Mouse (Mus musculus) c-Kit-positive CD71-negative TER-119-negative erythroid progenitor cells, embryonic 14.5 days (primary cell): Measurements from ENCODE around the gene Hspa1a.
"Not testable (repeated sequence)": the region's sequence is repeated elsewhere in the genome, so short reads cannot be mapped to it uniquely, and the experiment has no call there.

Source experiments
- DNase-seq: peaks from one replicate; pipeline ENCODE4 v3.0.0-alpha.2; 2013; ENCODE audit warnings: low read depth

The Hspa1a gene

GRCm38 (mm10) chr17:35000717-35001451 is 28.9 kb upstream of the Hspa1a start, which contains the start of gene Vars:
Gene Vars, plus strand, starts transcription at chr17:35000987.
- DNase-seq = no peak

DNA sequence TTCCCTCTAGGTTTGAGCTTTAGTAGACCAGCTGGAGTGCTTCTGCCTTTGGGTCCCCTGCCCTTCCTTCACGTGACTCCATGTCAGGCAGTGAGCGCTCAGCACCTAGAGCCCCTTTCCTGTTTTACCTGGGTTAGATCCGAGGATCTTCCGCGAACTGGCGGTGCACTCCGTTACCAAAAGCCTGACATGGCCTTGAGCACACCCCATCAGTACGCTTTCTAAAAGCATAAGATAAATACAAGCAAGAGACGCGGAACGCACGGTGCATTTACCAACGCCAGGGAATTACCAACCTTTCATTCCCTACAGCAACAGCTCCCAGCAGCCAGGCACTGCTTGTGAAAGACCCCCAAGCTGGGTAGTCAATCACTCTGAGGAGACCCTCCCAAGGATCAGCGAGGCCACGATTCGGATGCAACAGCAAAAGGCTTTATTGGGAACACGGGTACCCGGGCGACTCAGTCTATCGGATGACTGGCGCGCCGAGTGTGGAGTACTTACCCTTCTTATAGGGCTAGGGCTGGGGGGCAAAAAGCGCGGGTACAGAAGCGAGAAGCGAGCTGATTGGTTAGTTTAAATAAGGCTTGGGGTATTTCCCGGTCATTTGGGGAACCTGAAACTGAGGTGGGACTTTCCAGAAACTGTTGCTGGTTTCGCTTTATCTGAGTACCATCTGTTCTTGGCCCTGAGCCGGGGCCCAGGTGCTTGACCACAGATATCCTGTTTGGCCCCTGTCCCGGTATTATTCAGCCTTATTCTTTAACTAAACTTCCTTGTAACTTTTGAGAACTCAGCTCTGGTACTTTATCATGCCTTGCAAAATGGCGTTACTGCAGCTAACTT is 28.1 kb upstream of the Hspa1a start:
- DNase-seq = not testable (repeated sequence)

GRCm38 (mm10) chr17:34998526-34999430 is 26.8 kb upstream of the Hspa1a start:
- DNase-seq = no peak

- DNase-seq = no peak
These were observed 25.2 kb upstream of the Hspa1a start for GRCm38 (mm10) chr17:34997142-34997483.

- no peak for DNase-seq
These were observed 24.6 kb upstream of the Hspa1a start for GRCm38 (mm10) chr17:34996411-34997141.

DNA sequence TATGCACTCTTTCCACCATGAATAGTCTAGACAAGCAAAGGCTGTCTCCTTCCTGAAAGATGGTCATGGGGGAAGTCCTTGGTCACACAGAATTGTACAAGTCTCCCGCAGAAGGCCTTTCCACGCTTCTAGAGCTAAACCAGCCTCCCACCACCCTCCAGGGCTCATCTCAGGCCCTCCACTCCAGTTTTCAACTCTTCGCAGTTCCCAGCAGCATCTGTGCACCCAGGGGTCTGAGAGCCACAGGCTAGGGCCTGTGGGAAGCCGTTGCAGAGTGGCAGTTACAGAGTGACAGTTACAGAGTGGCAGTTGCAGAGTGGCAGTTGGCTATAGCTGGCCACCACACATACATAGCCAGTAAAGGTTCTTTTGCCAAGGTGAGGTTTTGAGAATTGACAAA is 24.0 kb upstream of the Hspa1a start:
- DNase-seq = not testable (repeated sequence)

GRCm38 (mm10) chr17:34995192-34995591 is 23.2 kb upstream of the Hspa1a start:
- not testable (repeated sequence) for DNase-seq

DNA sequence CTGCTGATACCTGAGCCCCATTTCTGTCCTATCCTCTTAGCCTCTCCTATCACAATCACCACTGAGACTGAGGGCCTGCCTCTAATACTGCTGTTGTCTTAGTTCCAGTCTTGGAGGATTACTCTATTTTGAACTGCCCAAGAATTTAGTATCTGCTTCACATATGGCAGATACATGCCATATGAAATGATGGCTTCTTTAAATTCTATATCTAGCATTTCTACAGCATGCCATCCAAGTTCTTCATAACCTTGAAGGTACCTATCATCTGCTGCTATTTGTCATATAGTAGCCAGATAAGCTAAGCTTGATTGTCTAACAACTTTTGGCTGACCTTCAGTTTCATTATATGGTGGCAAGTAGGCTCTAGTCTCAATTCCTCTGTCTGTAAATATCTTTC is 22.8 kb upstream of the Hspa1a start:
- DNase-seq = no peak

GRCm38 (mm10) chr17:34984218-34984617 is 12.3 kb upstream of the Hspa1a start:
- DNase-seq = no peak

GRCm38 (mm10) chr17:34982328-34982727 is 10.4 kb upstream of the Hspa1a start:
- DNase-seq = no peak

GRCm38 (mm10) chr17:34981690-34982180 is 9.8 kb upstream of the Hspa1a start, which contains the start of gene Lsm2:
Gene Lsm2, plus strand, starts transcription at chr17:34981862.
- DNase-seq = peak; percentile 89

GRCm38 (mm10) chr17:34980655-34981054 is 8.7 kb upstream of the Hspa1a start:
- no peak for DNase-seq

- no peak for DNase-seq
These were observed 7.7 kb upstream of the Hspa1a start for GRCm38 (mm10) chr17:34979631-34980030.

DNA sequence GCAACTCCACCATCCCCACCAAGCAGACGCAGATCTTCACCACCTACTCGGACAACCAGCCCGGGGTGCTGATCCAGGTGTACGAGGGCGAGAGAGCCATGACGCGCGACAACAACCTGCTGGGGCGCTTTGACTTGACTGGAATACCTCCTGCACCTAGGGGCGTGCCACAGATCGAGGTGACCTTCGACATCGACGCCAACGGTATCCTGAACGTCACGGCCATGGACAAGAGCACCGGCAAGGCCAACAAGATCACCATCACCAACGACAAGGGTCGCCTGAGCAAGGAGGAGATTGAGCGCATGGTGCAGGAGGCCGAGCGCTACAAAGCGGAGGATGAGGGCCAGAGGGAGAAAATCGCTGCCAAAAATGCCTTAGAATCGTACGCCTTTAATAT is 6.3 kb upstream of the Hspa1a start:
- DNase-seq = no peak

- DNase-seq = no peak
These were observed 5.0 kb upstream of the Hspa1a start for GRCm38 (mm10) chr17:34977000-34977399.

- no peak for DNase-seq
These were observed 3.9 kb upstream of the Hspa1a start for GRCm38 (mm10) chr17:34975581-34976492.

DNA sequence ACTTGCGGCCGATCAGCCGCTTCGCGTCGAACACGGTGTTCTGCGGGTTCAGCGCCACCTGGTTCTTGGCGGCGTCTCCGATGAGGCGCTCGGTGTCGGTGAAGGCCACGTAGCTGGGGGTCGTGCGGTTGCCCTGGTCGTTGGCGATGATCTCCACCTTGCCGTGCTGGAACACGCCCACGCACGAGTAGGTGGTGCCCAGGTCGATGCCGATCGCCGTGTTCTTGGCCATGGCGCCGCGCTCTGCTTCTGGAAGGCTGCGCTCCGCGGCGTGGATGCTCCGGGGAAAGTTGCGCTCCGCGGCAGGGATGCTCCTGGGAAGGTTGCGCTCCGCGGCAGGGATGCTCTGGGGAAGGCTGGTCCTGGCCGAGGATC is 275 bp downstream of the Hspa1a start:
- DNase-seq = not testable (repeated sequence)

DNA sequence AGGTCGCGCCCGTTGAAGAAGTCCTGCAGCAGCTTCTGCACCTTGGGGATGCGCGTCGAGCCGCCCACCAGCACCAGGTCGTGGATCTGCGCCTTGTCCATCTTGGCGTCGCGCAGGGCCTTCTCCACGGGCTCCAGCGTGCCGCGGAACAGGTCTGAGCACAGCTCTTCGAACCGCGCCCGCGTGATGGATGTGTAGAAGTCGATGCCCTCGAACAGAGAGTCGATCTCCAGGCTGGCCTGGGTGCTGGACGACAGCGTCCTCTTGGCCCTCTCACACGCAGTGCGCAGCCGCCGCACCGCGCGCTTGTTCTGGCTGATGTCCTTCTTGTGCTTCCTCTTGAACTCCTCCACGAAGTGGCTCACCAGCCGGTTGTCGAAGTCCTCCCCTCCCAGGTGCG is 1.1 kb downstream of the Hspa1a start:
- DNase-seq = not testable (repeated sequence)

DNA sequence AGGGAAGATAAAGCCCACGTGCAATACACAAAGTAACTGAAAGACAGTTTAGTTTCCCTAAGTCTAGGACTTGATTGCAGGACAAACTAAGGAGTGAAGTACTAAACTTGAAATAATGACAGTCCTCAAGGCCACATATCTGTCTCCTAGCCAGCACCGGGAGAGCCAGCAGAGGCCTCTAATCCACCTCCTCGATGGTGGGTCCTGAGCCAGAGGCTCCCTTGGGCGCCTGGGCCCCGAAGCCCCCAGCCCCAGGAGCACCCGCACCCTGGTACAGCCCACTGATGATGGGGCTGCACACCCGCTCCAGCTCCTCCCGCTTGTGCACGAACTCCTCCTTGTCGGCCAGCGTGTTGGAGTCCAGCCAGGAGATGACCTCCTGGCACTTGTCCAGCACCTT is 2.1 kb downstream of the Hspa1a start, which contains the start of gene Gm20481:
Gm20481 (plus strand) TSS at position 91 of the 400 bp plus-strand sequence.
- not testable (repeated sequence) for DNase-seq

DNA sequence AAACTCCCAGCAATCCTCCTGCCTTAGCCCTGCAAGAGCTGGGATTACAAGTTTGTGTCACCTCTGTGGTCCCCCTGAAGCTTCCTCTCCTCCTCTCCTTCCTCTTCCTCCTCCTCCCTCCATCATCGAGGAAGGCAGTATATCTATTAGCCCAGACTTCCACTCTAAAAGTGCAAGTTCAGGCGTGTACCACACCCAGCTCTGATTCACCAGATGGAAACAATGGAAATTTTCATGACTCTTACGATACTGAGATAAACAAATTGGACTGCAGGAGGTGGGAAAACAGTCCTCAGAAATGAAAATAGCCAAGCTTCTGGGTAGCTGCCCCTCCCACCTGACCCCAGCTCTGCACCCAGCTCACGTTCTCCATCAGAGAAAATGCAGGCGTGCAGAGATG is 6.3 kb downstream of the Hspa1a start:
- no peak for DNase-seq
